ENCODE assay signal across 20 mouse cellular contexts in genomic region chr13:52062576-52062975, GRCm38 (mm10).
"Had no signal": no experiment of that assay in that cellular context is flagged by ENCODE, and none has a peak within 500 bp of the region (broad histone marks: within the 10 kb centered on the region; RNA-seq: fewer than 3 reads in every experiment).

No protein-coding gene starts in this region.

- H3K4me3 ChIP-seq: heart, adult 2 months; heart, embryonic 13.5 days; heart, embryonic 15.5 days; hindbrain, embryonic 13.5 days; hindbrain, embryonic 15.5 days; kidney, embryonic 15.5 days; layer of hippocampus, adult 2 months; limb, embryonic 10.5 days; limb, embryonic 12.5 days had no signal

- H3K4me1 ChIP-seq: hindbrain, embryonic 15.5 days had no signal

- ATAC-seq: hindbrain, postnatal 0 days; intestine, embryonic 16.5 days had no signal

- H3K36me3 ChIP-seq: heart, embryonic 13.5 days; heart, embryonic 15.5 days; hindbrain, embryonic 13.5 days; hindbrain, embryonic 15.5 days; kidney, embryonic 15.5 days; limb, embryonic 10.5 days; limb, embryonic 12.5 days had no signal

- DNase-seq: gastrocnemius, postnatal 14 days; heart, adult 2 months; heart, postnatal 14 days; heart, postnatal 36 days; kidney, adult 11 months; kidney, adult 2 months; kidney, adult 9 months; kidney, postnatal 14 days; kidney, postnatal 36 days had no signal

- H3K27me3 ChIP-seq: heart, embryonic 13.5 days; heart, embryonic 15.5 days; hindbrain, embryonic 15.5 days; kidney, embryonic 15.5 days; limb, embryonic 12.5 days had no signal

- H3K9me3 ChIP-seq: heart, embryonic 13.5 days; heart, embryonic 15.5 days; hindbrain, embryonic 13.5 days; hindbrain, embryonic 15.5 days; kidney, embryonic 15.5 days; limb, embryonic 10.5 days; limb, embryonic 12.5 days had no signal

- H3K27ac ChIP-seq: heart, adult 2 months; heart, embryonic 13.5 days; heart, embryonic 15.5 days; hindbrain, embryonic 13.5 days; hindbrain, embryonic 15.5 days; hindbrain, postnatal 0 days; kidney, embryonic 15.5 days; kidney, postnatal 0 days; layer of hippocampus, adult 2 months; limb, embryonic 10.5 days; limb, embryonic 12.5 days had no signal

- H3K9ac ChIP-seq: heart, embryonic 13.5 days; heart, embryonic 15.5 days; hindbrain, embryonic 13.5 days; hindbrain, embryonic 15.5 days; kidney, embryonic 15.5 days; limb, embryonic 12.5 days had no signal
